Mouse (Mus musculus) 3T3-L1 (cell line): ENCODE results near the gene Lzts2.

ENCODE experiments used
- DNase-seq: peaks from one replicate; pipeline ENCODE4 v3.0.0-alpha.2; 2015; ENCODE audit warnings: low read depth, low spot score

The Lzts2 gene

DNA sequence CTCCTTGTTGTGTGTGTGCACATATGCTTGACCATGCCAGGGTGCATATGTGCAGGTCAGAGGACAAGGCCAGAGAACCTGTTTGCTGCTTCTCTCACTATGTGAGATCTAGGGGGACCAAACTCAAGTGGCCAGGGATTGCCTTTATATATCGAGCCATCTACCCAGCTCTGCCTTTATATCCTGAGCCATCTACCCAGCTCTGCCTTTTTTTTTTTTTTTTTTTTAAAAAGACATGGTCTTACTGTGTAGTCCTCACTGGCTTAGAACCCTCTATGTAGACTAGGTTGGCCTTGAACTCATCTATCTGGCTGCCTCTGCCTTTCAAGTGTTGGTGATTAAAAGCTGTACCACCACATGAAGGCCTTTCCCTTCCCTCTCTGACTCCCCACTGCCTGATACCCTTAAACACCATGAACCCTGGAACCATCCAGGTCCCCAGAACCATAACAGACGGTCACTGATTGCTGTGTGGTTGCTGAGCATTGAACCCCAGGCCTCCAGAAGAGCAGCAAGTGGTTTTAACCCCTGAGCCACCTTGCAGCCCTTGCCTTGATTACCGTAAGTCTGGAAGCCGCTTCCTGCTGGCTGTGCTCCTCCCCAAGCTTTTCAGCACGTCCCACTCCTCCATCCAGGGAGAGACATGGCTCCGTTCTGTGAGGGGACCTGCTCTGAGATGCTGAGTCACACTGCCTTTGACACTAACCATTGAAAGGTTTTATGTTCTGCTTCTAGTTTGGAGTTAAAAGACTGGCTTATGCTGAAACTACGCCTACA is 10.3 kb upstream of the Lzts2 start:
- no peak for DNase-seq

DNA sequence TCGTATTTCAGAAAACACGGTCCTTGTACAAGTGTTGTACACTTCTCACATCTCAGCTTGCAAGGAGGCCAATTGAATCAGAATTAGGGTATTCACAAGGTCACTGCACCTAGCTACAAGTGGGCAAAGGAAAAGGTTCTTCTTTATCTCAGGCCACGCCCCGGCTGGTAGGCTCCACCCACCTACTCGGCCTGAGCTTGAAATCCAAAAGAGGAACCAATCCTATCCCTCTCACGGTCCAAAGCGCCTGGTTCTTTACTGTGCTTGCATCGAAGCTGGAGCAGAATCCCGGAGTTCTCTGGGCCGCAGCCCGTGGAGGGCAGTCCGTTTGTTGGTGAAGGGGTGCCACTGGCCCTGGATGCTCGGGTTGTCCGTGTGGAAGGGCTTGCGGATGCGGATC is 8.8 kb upstream of the Lzts2 start, which contains the start of gene Twnk:
TSS of gene Twnk (plus strand) at position 220 of the 400 bp plus-strand sequence.
- DNase-seq: peak; percentile 86

DNA sequence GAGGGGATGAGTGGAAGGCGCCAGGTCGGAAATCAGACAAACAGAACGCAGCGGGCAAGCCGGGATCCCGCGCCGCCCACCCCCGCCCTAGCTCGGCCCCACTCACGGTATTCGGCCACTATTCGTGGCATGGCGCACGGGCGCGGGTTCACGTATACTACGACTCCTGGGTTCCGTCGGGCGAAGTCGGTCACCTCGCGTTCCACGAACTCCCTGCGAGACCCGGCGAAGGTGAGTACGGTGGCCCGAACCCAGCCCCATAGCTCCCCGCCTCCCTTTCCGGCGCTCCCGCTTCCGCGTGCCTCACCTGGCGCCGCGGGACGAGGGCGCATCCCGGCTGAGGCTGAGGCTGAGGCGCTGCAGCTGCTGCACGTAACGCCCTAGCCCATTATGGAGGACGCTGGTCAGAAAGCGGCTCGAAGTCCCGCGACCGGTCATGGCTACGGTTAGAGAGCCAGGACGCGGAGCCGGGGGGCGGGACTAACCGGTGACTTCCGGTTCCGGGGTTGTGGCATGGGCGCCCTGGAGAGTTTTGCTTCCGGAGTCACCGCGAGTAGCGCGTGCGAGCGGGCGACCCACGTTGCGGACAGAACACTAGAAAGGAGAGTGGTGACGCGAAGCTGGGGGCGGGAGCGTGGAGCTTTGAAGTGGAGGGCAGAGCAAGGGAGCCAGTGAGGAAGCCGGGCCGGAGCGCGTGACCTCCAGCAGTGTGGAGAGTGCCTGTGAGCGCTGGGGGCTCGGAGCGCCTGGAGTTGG is 8.1 kb upstream of the Lzts2 start, which contains the start of gene Mrpl43:
TSS of gene Mrpl43 (minus strand) at position 486 of the 756 bp plus-strand sequence.
- DNase-seq: peak; percentile 96

DNA sequence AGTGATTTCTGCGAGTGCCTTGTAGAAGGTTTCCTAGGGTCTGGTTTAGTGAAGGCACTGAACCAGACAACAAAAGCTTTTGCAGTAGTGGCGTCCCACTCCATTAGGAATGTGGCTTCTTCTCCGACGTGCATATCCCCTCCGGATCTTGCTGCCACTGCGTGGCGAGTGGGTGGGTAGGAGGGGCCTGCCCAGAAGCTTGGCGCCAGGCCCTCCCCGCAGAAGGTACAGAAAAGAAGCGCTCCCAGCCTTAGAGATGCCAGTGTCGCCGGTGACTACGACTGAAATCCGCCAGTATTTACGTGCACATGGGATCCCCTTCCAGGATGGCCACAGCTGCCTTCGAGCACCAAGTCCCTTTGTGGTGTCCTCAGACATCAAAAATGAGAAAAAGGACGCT is 7.2 kb upstream of the Lzts2 start:
- no peak for DNase-seq

- DNase-seq: no peak
These were observed 6.6 kb upstream of the Lzts2 start for GRCm38 (mm10) chr19:45007425-45008191.

- peak; percentile 70 for DNase-seq
These were observed 3.6 kb upstream of the Lzts2 start for GRCm38 (mm10) chr19:45010646-45011045.

DNA sequence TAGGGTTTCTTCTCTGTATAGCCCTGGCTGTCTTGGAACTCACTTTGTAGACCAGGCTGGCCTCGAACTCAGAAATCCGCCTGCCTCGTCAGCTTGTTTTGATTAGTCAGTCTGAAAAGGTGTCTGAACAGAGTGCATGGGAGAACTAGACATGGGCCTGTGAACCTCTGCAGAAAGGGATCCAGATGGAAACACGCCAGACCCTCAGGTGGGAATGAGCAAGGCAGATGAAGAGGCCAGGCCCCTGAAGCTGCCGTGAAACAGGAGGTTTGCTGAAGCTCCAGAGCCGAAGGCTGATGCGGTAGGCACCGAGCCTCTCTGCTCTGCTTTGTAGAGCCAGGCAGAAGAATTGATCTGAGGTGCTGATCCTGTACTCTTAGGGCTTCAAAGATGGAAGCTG is 2.0 kb upstream of the Lzts2 start:
- DNase-seq: no peak

DNA sequence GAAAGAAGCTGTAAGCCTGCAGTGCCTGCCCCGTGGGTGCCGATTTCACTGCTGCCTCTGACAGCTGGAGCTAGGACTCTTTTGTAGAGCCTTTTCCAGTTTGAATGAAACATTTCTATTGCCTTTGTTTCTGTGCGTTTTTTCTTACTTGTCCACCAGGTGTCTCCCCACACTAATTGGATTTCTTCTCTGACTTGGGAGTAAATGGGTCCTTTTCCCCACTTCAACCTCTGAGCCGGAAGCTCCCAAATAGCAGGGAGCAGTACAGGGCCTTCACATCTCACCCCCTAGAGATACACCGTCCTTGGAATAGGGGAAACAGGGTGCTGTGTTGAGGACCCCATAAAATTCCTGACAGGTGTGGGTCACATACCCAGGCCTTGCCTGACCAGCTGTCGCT is 1.6 kb upstream of the Lzts2 start:
- DNase-seq: peak; percentile 83

DNA sequence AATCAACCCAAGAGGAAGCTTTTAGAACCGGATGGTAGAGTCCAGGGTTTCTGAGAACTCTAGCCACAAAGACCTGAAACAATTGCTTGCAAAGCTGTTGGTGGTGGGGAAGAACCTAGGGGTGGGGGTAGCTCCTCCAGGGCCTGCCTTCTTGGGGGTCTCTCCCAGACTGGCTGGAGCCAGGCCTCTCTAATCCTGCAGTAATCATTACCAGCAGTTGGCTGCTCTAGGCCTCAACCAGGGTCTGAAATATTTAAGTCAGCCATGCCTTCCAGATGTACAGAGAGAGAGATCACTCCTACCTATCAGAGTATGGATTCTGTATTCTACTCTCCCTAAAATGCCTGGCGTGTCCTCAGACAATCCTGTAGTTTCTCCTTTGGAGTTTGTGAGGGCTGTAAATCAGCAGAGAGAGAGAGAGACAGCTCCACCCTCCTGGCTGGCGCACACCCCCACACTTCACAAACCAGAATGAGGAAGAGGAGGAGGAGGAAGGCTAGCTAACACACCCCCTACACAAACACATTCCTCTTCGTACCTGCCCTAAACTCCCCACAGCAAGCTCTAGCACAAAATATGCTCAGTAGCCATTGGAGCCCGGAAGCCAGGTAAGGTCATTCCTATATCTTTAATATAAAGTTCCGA is 511 bp upstream of the Lzts2 start:
- DNase-seq: no peak

DNA sequence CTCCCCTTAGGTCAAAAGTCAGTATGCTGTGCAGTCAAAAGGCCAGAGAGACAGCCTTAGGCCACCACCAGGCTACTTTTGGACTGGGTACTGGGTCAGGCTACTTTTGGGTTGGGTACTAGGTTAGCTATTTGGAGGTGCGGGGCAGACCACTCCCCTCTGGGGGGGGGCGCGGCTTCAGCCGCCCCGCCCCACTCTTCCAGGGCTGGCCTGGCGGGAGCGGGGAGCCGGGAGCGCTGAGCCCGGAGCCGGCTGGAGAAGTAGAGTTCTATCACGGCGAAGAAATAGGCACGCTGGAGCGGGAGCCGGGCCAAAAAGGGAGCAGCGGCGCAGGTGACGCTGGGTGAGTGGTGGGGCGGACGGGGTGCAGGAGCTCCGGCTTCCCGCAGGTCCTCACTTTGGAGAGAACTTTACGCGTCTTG is 778 bp downstream of the Lzts2 start:
- DNase-seq: peak; percentile 47

DNA sequence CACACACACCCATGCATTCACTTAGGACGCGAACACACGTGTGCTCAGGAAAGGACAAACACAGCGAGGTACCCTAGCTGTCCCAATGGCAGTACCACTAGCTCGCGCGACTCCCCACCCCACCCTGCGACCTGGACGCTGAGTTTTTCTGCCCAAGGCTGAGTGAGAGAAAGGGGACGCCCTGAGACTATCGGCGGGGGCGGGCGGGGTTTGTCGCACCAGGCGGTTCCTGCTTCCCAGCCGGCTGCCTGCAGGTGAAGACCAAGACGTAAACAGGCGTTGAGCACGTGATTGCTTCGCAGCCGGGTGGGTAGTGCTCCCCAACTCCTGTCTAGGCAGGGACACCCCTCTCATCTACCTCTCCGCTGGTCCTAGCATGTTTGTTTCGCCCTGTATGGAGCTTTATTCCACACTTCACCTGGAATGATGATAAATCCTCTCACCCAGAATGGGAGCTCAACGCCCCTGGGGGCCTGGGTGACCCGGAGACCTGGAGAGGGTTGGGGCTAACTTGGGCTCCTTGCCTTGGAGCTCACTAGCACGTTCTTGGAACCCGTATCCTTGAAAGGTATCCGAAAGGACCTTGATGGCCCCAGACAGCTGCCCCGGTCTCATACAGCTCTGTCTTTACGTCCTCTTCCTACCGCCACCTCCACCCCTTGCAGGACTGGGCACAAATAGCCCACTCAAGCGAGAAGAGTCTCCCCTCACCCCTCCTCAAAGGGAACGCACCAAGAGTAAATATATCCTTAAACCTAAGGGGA is 1.5 kb downstream of the Lzts2 start:
- peak; percentile 51 for DNase-seq

- peak; percentile 97 for DNase-seq
These were observed 2.4 kb downstream of the Lzts2 start for GRCm38 (mm10) chr19:45016341-45017215.

GRCm38 (mm10) chr19:45017216-45017771 is 3.1 kb downstream of the Lzts2 start:
- DNase-seq: peak; percentile 85

DNA sequence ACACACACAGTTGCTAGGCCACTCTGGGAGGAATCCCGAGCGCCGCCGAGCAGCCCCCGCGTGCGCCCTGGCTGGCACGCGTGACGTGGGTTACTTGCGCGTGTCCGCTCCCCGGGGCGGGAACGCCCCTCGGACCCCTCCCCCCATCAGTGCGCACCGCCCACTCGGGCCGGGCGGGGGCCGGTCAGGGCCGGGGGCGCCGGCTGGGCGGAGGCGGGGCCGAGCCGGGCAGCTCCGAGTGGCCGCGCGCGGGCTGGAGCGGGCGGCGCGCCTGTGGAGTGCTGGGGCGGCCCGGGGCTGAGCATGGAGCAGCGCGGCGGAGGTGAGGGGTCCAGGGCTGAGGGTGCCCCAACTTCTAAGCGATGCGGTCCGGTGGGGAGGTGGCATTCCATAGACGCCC is 3.7 kb downstream of the Lzts2 start:
- DNase-seq: peak; percentile 66

DNA sequence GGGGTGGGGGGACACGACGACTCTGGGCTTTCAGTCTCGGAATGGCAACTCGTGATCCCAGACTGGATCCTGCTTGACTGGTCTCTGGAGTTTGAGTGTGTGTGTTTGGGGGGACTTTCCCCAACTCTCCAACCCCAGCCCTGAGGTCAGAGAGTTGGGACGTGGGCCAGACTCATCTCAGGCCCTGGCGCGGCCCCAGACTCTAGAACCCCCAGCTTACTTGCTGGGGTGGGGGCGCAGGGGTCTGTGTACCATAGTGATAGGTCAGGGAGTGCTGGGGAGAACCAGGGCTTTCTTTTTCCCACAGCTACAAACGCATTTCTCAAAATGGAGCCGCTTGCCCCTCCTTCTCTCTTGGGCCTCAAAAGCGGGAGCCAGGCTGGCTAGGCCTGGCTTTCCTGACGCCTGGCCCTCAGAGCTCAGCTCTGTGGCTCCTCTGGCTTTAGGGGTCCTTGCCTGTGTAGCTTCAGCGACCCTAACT is 4.2 kb downstream of the Lzts2 start:
- DNase-seq: peak; percentile 76

DNA sequence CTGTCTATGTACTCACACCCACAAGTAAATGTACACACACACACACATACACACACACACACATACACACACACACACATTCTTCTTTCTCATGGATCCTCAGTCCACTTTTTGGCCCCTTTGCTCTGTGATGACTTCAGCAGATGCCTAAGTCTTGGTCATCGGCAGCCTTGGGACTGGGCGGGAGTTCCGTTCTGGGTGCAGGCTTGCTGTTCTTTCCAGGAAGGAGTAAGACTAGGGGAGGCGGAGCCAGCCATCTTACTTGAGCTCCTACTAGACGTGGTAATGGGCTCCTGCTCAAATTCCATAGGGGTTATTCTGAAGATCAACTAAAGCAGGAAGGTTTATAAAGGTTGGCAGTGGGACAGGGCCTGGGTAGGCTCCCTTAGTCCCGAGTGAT is 6.1 kb downstream of the Lzts2 start:
- peak; percentile 91 for DNase-seq

GRCm38 (mm10) chr19:45021362-45021761 is 7.1 kb downstream of the Lzts2 start:
- no peak for DNase-seq

DNA sequence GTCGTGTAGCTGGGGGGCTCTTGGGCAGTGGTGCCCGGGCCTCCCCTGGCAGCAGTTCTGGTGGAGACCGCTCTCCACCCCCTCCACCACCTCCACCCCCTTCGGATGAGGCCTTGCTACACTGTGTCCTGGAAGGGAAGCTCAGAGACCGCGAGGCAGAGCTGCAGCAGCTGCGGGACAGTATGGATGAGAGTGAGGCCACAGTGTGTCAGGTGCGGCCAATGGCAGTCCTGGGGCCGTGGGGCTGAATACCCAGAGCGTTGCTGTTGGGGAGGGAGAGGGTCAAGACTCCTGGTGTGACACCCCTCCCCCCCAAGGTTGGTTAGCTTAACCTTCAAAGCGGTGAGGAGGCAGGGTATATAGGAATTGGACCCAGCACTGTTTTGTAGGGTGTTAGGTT is 9.8 kb downstream of the Lzts2 start:
- DNase-seq: no peak

GRCm38 (mm10) chr19:45024775-45025174 is 10.6 kb downstream of the Lzts2 start:
- no peak for DNase-seq
